Mouse (Mus musculus) intestine, postnatal 0 days (tissue): ENCODE data around the gene Chchd2. TPM values are rescaled to one million over a fixed set of nuclear protein-coding genes. Genes with fewer than 3 reads are reported as not detected.
A peak's percentile ranks its signal among the peaks of the same experiment; 100 is the strongest.
"Not testable (repeated sequence)": the region's sequence is repeated elsewhere in the genome, so short reads cannot be mapped to it uniquely, and the experiment has no call there.

ENCODE experiments used
- ATAC-seq: fragments of 200-750 bp; cut with Nextera tagmentation; 2 replicates; pipeline ENCODE4 v1.8.0; 2017; ENCODE audit warnings: mild to moderate bottlenecking, moderate TSS enrichment, moderate library complexity
- H3K27ac ChIP-seq: fragments of 300-500 bp; sonication (generic); 2 replicates; pipeline ENCODE4 v1.5.1; 2014; ENCODE audit warnings: mild to moderate bottlenecking, low read depth, low read length, moderate library complexity
- H3K27me3 ChIP-seq: fragments of 300-500 bp; sonication (generic); replicated peaks from 2 replicates; pipeline ENCODE4 v1.6.1; 2014; ENCODE audit warnings: low read length, mixed read lengths; ENCODE audit not compliant: control insufficient read depth, insufficient read depth
- H3K36me3 ChIP-seq: fragments of 300-500 bp; sonication (generic); 2 replicates; pipeline ENCODE4 v1.6.1; 2014; ENCODE audit warnings: mild to moderate bottlenecking, moderate library complexity; ENCODE audit not compliant: control insufficient read depth, insufficient read depth
- H3K4me1 ChIP-seq: fragments of 300-500 bp; sonication (generic); replicated peaks from 2 replicates; pipeline ENCODE4 v1.6.1; 2014; ENCODE audit warnings: antibody characterized with exemption, low read length, mixed read lengths; ENCODE audit not compliant: control insufficient read depth, insufficient read depth
- H3K4me2 ChIP-seq: fragments of 300-500 bp; sonication (generic); replicated peaks from 2 replicates; pipeline ENCODE4 v1.6.1; 2014; ENCODE audit warnings: low read depth, mild to moderate bottlenecking, moderate library complexity
- H3K4me3 ChIP-seq: fragments of 300-500 bp; sonication (generic); 2 replicates; pipeline ENCODE4 v1.5.1; 2014; ENCODE audit warnings: low read depth, low read length
- H3K9ac ChIP-seq: fragments of 300-500 bp; sonication (generic); 2 replicates; pipeline ENCODE4 v1.6.1; 2014; ENCODE audit warnings: mild to moderate bottlenecking, low read depth, low read length
- H3K9me3 ChIP-seq: fragments of 300-500 bp; sonication (generic); 2 replicates; pipeline ENCODE4 v1.6.1; 2016; ENCODE audit warnings: mixed run types; ENCODE audit not compliant: control insufficient read depth
- CTCF ChIP-seq: sonication (generic); IDR thresholded peaks from 2 replicates; pipeline ENCODE4 v1.5.1; 2016; ENCODE audit warnings: low read depth, mild to moderate bottlenecking, control low read depth, antibody characterized with exemption, moderate library complexity
- WGBS: fragments of 180-500 bp; shearing (Covaris S2); extraction: QIAGEN DNeasy Blood & Tissue Kit; methylation state at CpG from one replicate; pipeline ENCODE4 v1.1.7; 2014; 5-methylcytosine and 5-hydroxymethylcytosine counted together
- polyA plus RNA-seq: library from polyadenylated mRNA; unstranded; fragments of >200 nt; fragmentation: Nextera tagmentation; extraction: Ambion mirVana; gene quantifications from 2 replicates; pipeline ENCODE4 v1.2.1, GENCODE M21; 2015

Chchd2 gene
- polyA plus RNA-seq, 1 experiment from 2014 or later: 1,607 TPM

GRCm38 (mm10) chr5:129908242-129908965 is 21.1 kb upstream of the Chchd2 start, which contains the start of gene Nupr1l:
Gene Nupr1l, plus strand, starts transcription at chr5:129908540.
- WGBS: 1% methylated on average over 63 of the region's 63 CpGs
- H3K27me3 ChIP-seq: no peaks in the 10 kb centered on the region
- H3K27ac ChIP-seq: peak within 1 kb of the TSS; percentile 84
- H3K36me3 ChIP-seq: no peaks in the 10 kb centered on the region
- no peaks in the 10 kb centered on the region; the same call in 1 of the 2 replicates for H3K4me1 ChIP-seq
- H3K9me3 ChIP-seq: no peaks in the 10 kb centered on the region
- H3K9ac ChIP-seq: peak within 1 kb of the TSS; percentile 64
- peak within 1 kb of the TSS; percentile 71 for H3K4me3 ChIP-seq
- peak; percentile 93 for ATAC-seq
- peak; percentile 64; the same call in 1 of the 2 replicates for TF ChIP-seq CTCF
- H3K4me2 ChIP-seq: peak within 1 kb of the TSS; percentile 97

DNA sequence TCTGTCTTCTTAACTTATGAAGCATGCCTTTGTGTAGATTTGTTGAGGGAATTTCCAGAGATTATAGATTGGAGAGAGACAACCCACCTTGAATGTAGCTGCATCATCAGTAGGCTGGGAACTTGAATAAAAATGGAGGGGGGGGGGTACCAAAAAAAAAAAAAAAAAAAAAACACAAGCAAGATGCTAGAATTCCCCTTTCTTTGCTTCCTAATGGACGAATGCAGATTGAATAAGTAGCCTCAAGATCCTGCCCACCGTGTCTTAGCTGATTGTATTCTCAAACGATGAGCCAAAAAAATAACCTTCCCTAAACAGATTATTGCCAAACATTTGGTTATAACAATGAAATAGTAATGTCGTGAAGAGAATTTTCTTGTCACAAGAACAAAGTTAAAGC is 20.5 kb upstream of the Chchd2 start:
- no peaks in the 10 kb centered on the region for H3K36me3 ChIP-seq
- H3K27me3 ChIP-seq: no peaks in the 10 kb centered on the region
- H3K27ac ChIP-seq: no peak overlapping the region
- no peak for TF ChIP-seq CTCF
- peak overlapping the region; percentile 71 for H3K4me3 ChIP-seq
- peak overlapping the region; percentile 97 for H3K4me2 ChIP-seq
- H3K4me1 ChIP-seq: no peaks in the 10 kb centered on the region; the same call in 1 of the 2 replicates
- no peak overlapping the region for H3K9ac ChIP-seq
- ATAC-seq: no peak
- H3K9me3 ChIP-seq: no peaks in the 10 kb centered on the region
- 28% methylated on average over 4 of the region's 4 CpGs for WGBS

GRCm38 (mm10) chr5:129898449-129898848 is 11.2 kb upstream of the Chchd2 start, which contains the start of gene Phkg1:
Gene Phkg1, minus strand, starts transcription at chr5:129898549.
- H3K4me3 ChIP-seq: no peak within 1 kb of the TSS
- H3K27ac ChIP-seq: no peak within 1 kb of the TSS
- no peak within 1 kb of the TSS for H3K4me2 ChIP-seq
- no peaks in the 10 kb centered on the region for H3K9me3 ChIP-seq
- H3K27me3 ChIP-seq: no peaks in the 10 kb centered on the region
- no peak within 1 kb of the TSS for H3K9ac ChIP-seq
- 0 out of 2 replicates have a peak, but pooled peaks cover 3% of the 10 kb centered on the region for H3K4me1 ChIP-seq
- whole genome bisulfite sequencing: 95% methylated on average over 1 of the region's 1 CpGs
- no peak for ATAC-seq
- H3K36me3 ChIP-seq: no peaks in the 10 kb centered on the region
- TF ChIP-seq CTCF: no peak

- Histone ChIP-seq H3K4me2 (peak within 1 kb of the TSS; percentile 92), H3K4me3 (peak within 1 kb of the TSS; percentile 72), H3K9me3 (no peaks in the 10 kb centered on the region), H3K4me1 (0 out of 2 replicates have a peak, but pooled peaks cover 3% of the 10 kb centered on the region), H3K36me3 (no peaks in the 10 kb centered on the region), H3K27ac (no peak within 1 kb of the TSS), H3K27me3 (no peaks in the 10 kb centered on the region), H3K9ac (peak within 1 kb of the TSS; percentile 37)
- WGBS: 2% methylated on average over 44 of the region's 44 CpGs
- peak; percentile 99 for ATAC-seq
- TF ChIP-seq CTCF: no peak
Observed at GRCm38 (mm10) chr5:129895198-129896088, 8.2 kb upstream of the Chchd2 start, which contains the start of gene Zbed5. Gene Zbed5, plus strand, starts transcription at chr5:129895723.

GRCm38 (mm10) chr5:129890390-129890789 is 3.1 kb upstream of the Chchd2 start:
- not testable (repeated sequence) for H3K4me1 ChIP-seq, H3K27ac ChIP-seq, H3K27me3 ChIP-seq, H3K4me3 ChIP-seq, ATAC-seq, H3K9ac ChIP-seq, H3K36me3 ChIP-seq, H3K4me2 ChIP-seq, H3K9me3 ChIP-seq
- WGBS: 81% methylated on average over 2 of the region's 7 CpGs

- Histone ChIP-seq H3K27ac (peak overlapping the region; percentile 91), H3K36me3 (peaks cover 21% of the 10 kb centered on the region), H3K4me3 (peak overlapping the region; percentile 54), H3K4me1 (0 out of 2 replicates have a peak, but pooled peaks cover 3% of the 10 kb centered on the region), H3K9me3 (no peaks in the 10 kb centered on the region), H3K27me3 (no peaks in the 10 kb centered on the region), H3K4me2 (peak overlapping the region; percentile 73), H3K9ac (peak overlapping the region; percentile 61; the same call in 1 of the 2 replicates)
- WGBS: 13% methylated on average over 10 of the region's 10 CpGs
- no peak for ATAC-seq
- TF ChIP-seq CTCF: no peak
Observed at GRCm38 (mm10) chr5:129886271-129886670, 999 bp downstream of the Chchd2 start.
